Mouse (Mus musculus): ENCODE measurements around the gene Blvrb. TPM values are rescaled to one million over a fixed set of nuclear protein-coding genes. Genes with fewer than 3 reads are reported as not detected.

Blvrb gene
- total and polyA plus RNA-seq, 3 experiments, result 210 to 245 TPM; not detected in 1

DNA sequence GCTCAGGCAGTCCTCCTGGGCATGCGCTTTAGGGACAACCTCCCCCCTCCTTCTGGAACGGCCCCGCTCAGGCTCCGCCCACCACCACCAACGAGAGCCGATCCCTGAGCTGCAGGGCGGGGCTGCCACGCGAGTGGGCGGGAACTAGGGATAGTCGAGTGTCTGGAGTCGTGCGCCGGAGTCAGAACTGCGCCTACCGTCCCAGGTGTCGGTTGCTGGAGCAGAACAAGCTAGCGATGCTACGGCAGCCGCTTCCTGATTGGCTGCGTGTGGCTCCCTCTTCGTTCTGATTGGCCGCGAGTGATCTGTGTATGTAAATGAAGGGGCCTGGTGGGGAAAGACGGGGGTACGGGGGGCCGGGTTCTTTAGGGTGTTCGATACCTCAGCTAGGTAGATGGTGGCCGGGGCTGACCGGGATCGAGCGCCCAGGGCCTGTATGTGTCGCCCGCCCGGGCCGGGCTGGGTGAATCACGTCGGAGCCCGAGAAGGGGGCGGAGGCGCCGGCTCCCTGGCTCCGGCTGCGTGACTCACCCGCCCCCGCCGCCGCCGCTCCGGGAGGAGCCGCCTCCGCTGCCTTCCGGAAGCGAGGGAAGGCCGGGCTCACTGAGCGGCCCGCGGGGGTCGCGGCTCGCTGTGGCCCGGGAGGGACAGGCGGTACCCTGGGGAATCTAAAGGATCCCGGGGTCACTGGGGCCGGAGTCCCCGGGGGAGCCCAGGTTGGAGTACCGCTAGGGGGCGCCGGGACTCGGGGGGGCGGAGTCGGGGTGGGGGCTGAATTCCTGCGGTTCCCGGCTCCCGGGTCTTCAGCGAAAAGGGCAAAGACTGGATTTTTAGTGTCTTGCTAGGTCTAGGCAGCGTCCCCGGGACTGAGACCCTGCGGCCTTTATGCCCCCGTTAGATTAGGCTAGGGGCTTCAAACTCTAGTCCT is 39.3 kb downstream of the Blvrb start, which contains the start of gene Sertad1:
Sertad1 (plus strand) TSS at position 141 of the 928 bp plus-strand sequence.
- Histone ChIP-seq H3K36me3 (ENCODE audit: control insufficient read depth in 1 of 2, insufficient read depth in 2 of 2, low read length in 2 of 2) (peaks cover 0 to 43% of the 10 kb centered on the region in 2 experiments; a peak in 2 of 4 replicates), H3K79me2 (ENCODE audit: control insufficient read depth, insufficient read depth, low read length, poor library complexity) (peaks cover 11% of the 10 kb centered on the region), H3K9ac (ENCODE audit: control insufficient read depth, low read depth, low read length, poor library complexity, severe bottlenecking) (peak within 1 kb of the TSS; percentile 87), H3K4me1 (ENCODE audit: control insufficient read depth in 1 of 2, insufficient read depth in 2 of 2, low read length in 2 of 2) (peaks cover 17 to 39% of the 10 kb centered on the region in 2 experiments), H3K4me3 (ENCODE audit: control insufficient read depth in 1 of 2, insufficient read depth in 1 of 2, low read depth in 2 of 2, low read length in 2 of 2) (peak within 1 kb of the TSS; percentile 84 to 94), H3K9me3 (replicated peaks; ENCODE audit: insufficient read depth, low read length) (no peaks in the 10 kb centered on the region), H3K27me3 (ENCODE audit: control insufficient read depth in 1 of 2, insufficient read depth in 2 of 2, low read length in 2 of 2) (no peaks in the 10 kb centered on the region), H3K27ac (ENCODE audit: control insufficient read depth, low read depth, low read length) (peak within 1 kb of the TSS; percentile 78)
- peak; percentile 99 for DNase-seq (ENCODE audit: low read depth, low spot score)
- peak; percentile 94 for TF ChIP-seq MAZ (IDR thresholded peaks at IDR 0.05; ENCODE audit: low read depth, low read length)
- no peak for TF ChIP-seq MYC (IDR thresholded peaks at IDR 0.05; ENCODE audit: low read depth, low read length)
- TF ChIP-seq SMC3 (IDR thresholded peaks at IDR 0.05; ENCODE audit: low read depth, low read length), result no peak
- no peak for TF ChIP-seq MAX (IDR thresholded peaks at IDR 0.05; ENCODE audit: low read length)
- no peak; the same call in 1 of the 2 replicates for TF ChIP-seq KAT2A (conservative IDR thresholded peaks at IDR 0.05; ENCODE audit: low read depth, low read length)
- no peak for TF ChIP-seq JUND (IDR thresholded peaks at IDR 0.05; ENCODE audit: low read depth, low read length)
- TF ChIP-seq TCF12 (IDR thresholded peaks at IDR 0.05; ENCODE audit: low read depth, low read length), result peak; percentile 61; the same call in 1 of the 2 replicates
- TF ChIP-seq ZMIZ1 (IDR thresholded peaks at IDR 0.05; ENCODE audit: low read depth, low read length), result peak; percentile 98
- TF ChIP-seq ETS1 (IDR thresholded peaks at IDR 0.05; ENCODE audit: low read depth, low read length), result no peak
- TF ChIP-seq POLR2A (IDR thresholded peaks at IDR 0.05; ENCODE audit: control insufficient read depth in 1 of 2, insufficient read depth in 1 of 2, low read depth in 1 of 2, low read length in 2 of 2, poor library complexity in 1 of 2), result peak; percentile 84 to 99
- no peak for TF ChIP-seq MAFK (IDR thresholded peaks at IDR 0.05; ENCODE audit: borderline replicate concordance, low read depth, low read length)
- no peak; the same call in 1 of the 2 replicates for TF ChIP-seq CHD1 (IDR thresholded peaks at IDR 0.05; ENCODE audit: low read depth, low read length)
- TF ChIP-seq MEF2A (IDR thresholded peaks at IDR 0.05; ENCODE audit: extremely low read depth, insufficient replicate concordance, low read depth, low read length, poor library complexity, severe bottlenecking), result no peak
- no peak for TF ChIP-seq MYB (IDR thresholded peaks at IDR 0.05; ENCODE audit: low read depth, low read length)
- TF ChIP-seq E2F4 (IDR thresholded peaks at IDR 0.05; ENCODE audit: borderline replicate concordance, low read depth, low read length), result no peak
- TF ChIP-seq POLR2AphosphoS2 (IDR thresholded peaks at IDR 0.05; ENCODE audit: low read length), result peak; percentile 98
- no peak for TF ChIP-seq GATA1 (IDR thresholded peaks at IDR 0.05; ENCODE audit: low read depth, low read length)
- no peak for TF ChIP-seq ZC3H11A (IDR thresholded peaks at IDR 0.05; ENCODE audit: low read depth, low read length)
- peak; percentile 88 for TF ChIP-seq NRF1 (IDR thresholded peaks at IDR 0.05; ENCODE audit: insufficient read depth, low read depth, low read length, poor library complexity, severe bottlenecking)
- peak in 2 of 3 experiments; percentile 48 to 79; a peak in 4 of 6 replicates for TF ChIP-seq CTCF (IDR thresholded peaks at IDR 0.05 in 2 of 3, conservative IDR thresholded peaks at IDR 0.05 in 1 of 3; ENCODE audit: control insufficient read depth in 1 of 3, insufficient read depth in 1 of 3, low read depth in 2 of 3, low read length in 3 of 3, poor library complexity in 1 of 3, severe bottlenecking in 1 of 3)
- 0 out of 2 replicates have a peak, but pooled peaks have one; percentile 16 for TF ChIP-seq USF1 (IDR thresholded peaks at IDR 0.05; ENCODE audit: low read depth, low read length)
- no peak; the same call in 1 of the 2 replicates for TF ChIP-seq SIN3A (IDR thresholded peaks at IDR 0.05; ENCODE audit: low read length)
- TF ChIP-seq RCOR1 (IDR thresholded peaks at IDR 0.05; ENCODE audit: low read depth, low read length), result 0 out of 2 replicates have a peak, but pooled peaks have one; percentile 5
- TF ChIP-seq MXI1 (IDR thresholded peaks at IDR 0.05; ENCODE audit: low read depth, low read length), result peak; percentile 73; the same call in 1 of the 2 replicates
- peak; percentile 96 for TF ChIP-seq POLR2AphosphoS5 (IDR thresholded peaks at IDR 0.05; ENCODE audit: borderline replicate concordance, low read depth, low read length)
- peak; percentile 63 for TF ChIP-seq ELF1 (IDR thresholded peaks at IDR 0.05; ENCODE audit: low read depth, low read length)
- no peak for TF ChIP-seq USF2 (IDR thresholded peaks at IDR 0.05; ENCODE audit: borderline replicate concordance in 1 of 2, insufficient read depth in 1 of 2, low read depth in 1 of 2, low read length in 2 of 2)
- TF ChIP-seq BHLHE40 (IDR thresholded peaks at IDR 0.05; ENCODE audit: borderline replicate concordance, low read depth, low read length), result no peak
- TF ChIP-seq EP300 (IDR thresholded peaks at IDR 0.05; ENCODE audit: low read depth in 1 of 2, low read length in 2 of 2), result no peak; a peak in 1 of 4 replicates
- peak; percentile 14; the same call in 1 of the 2 replicates for TF ChIP-seq CHD2 (IDR thresholded peaks at IDR 0.05; ENCODE audit: low read length)
- no peak for TF ChIP-seq ZKSCAN1 (IDR thresholded peaks at IDR 0.05; ENCODE audit: low read depth, low read length)
- TF ChIP-seq RAD21 (IDR thresholded peaks at IDR 0.05; ENCODE audit: low read depth, low read length), result no peak
- TF ChIP-seq TBP (IDR thresholded peaks at IDR 0.05; ENCODE audit: low read depth, low read length), result peak; percentile 91
- no peak for TF ChIP-seq ZNF384 (IDR thresholded peaks at IDR 0.05; ENCODE audit: low read depth, low read length)
